Mouse (Mus musculus) mouse embryonic stem cell (cell line): ENCODE data around the gene Pigyl.

Experiments used
- in situ Hi-C, 2 experiments: fragments of 300-500 bp; cut with MboI; formaldehyde crosslinking; loops; 1 replicate in 1 of 2; 3 replicates in 1 of 2; pipeline ENCODE4 v1.14.3; 2019 to 2020; ENCODE audit warnings: low sequenced_read_pairs in 2 of 2, low pct_unique_long_range_greater_than_20kb in 1 of 2, mixed read lengths in 1 of 2; ENCODE audit not compliant: unreplicated experiment in 1 of 2

Pigyl gene

GRCm38 (mm10) chr9:22164711-22165668 lies 8.3 kb downstream of the Pigyl start:
- in situ Hi-C loops = loop anchor here in 1 of 2 experiments (5.0 kb wide), 1 partner anchor 137 kb away; no protein-coding TSS in a partner anchor

GRCm38 (mm10) chr9:22165964-22166363 lies 9.3 kb downstream of the Pigyl start:
- in situ Hi-C loops = no loop called here

GRCm38 (mm10) chr9:22166686-22167085 lies 10.0 kb downstream of the Pigyl start:
- in situ Hi-C loops = no loop called here

- in situ Hi-C loops = no loop called here
Measured at GRCm38 (mm10) chr9:22167751-22168150, 11.1 kb downstream of the Pigyl start.

GRCm38 (mm10) chr9:22169327-22169726 lies 12.7 kb downstream of the Pigyl start:
- in situ Hi-C loops = no loop called here

- in situ Hi-C loops = loop anchor here in 1 of 2 experiments (5.0 kb wide), 1 partner anchor 35 kb away; no protein-coding TSS in a partner anchor
Measured at GRCm38 (mm10) chr9:22172318-22172717, 15.7 kb downstream of the Pigyl start.

- in situ Hi-C loops = no loop called here
Measured at GRCm38 (mm10) chr9:22188025-22188611, 31.5 kb downstream of the Pigyl start, which contains the start of gene Zfp872. Gene Zfp872 (plus strand): TSS chr9:22188090.

- in situ Hi-C loops = no loop called here
Measured at GRCm38 (mm10) chr9:22196412-22196811, 39.8 kb downstream of the Pigyl start.
